Mouse (Mus musculus): ENCODE measurements around the gene Nploc4.

- TF ChIP-seq POLR2A (IDR thresholded peaks at IDR 0.05; ENCODE audit: extremely low read depth, insufficient read depth, low read length), result no peak
- no peak for TF ChIP-seq CTCF (IDR thresholded peaks at IDR 0.05; ENCODE audit: extremely low read depth, insufficient read depth, low read length)
Measured at GRCm38 (mm10) chr11:120342656-120343160, 94.8 kb downstream of the Nploc4 start.

All from cortical plate, adult 2 months (tissue).